Mouse (Mus musculus) megakaryocyte, embryonic 14.5 days (primary cell): Measurements from ENCODE around the gene Tmc2.

ENCODE experiments used
- FLI1 ChIP-seq: IDR thresholded peaks from 2 replicates; pipeline ENCODE4 v1.6.1; 2012; ENCODE audit warnings: low read length, inconsistent platforms, mixed read lengths
- GATA1 ChIP-seq: IDR thresholded peaks from 3 replicates; pipeline ENCODE4 v1.6.1; 2012; ENCODE audit warnings: mixed read lengths, low read length, inconsistent platforms, borderline replicate concordance

GRCm38 (mm10) chr2:130179507-130180019, 15.4 kb upstream of the Tmc2 start:
- TF ChIP-seq GATA1 (no peak), FLI1 (no peak)
